Mouse (Mus musculus) C2C12 (cell line): Measurements from ENCODE around the gene Mrpl43. TPM values are rescaled to one million over a fixed set of nuclear protein-coding genes. Genes with fewer than 3 reads are reported as not detected.
A peak's percentile ranks its signal among the peaks of the same experiment; 100 is the strongest.

Experiments
- H3K27me3 ChIP-seq: one replicate; pipeline ENCODE4 v1.6.1; 2011; ENCODE audit not compliant: control insufficient read depth, insufficient read depth, insufficient read length
- H3K36me3 ChIP-seq: one replicate; pipeline ENCODE4 v1.6.1; 2011; ENCODE audit not compliant: control insufficient read depth, insufficient read depth
- H3K4me3 ChIP-seq: one replicate; pipeline ENCODE4 v1.5.1; 2011; ENCODE audit warnings: mild to moderate bottlenecking, control low read depth; ENCODE audit not compliant: poor library complexity, insufficient read depth, severe bottlenecking
- H3K79me2 ChIP-seq: one replicate; pipeline ENCODE4 v1.6.1; 2011; ENCODE audit not compliant: control insufficient read depth, insufficient read depth
- H3K79me3 ChIP-seq: one replicate; pipeline ENCODE4 v1.6.1; 2011; ENCODE audit warnings: low read depth, control low read depth
- H3ac ChIP-seq: one replicate; pipeline ENCODE3; 2011; ENCODE audit warnings: low read depth; ENCODE audit not compliant: control insufficient read depth, insufficient read length
- CEBPB ChIP-seq: IDR thresholded peaks from one replicate; pipeline ENCODE4 v1.6.1; 2011; ENCODE audit warnings: low read depth, mild to moderate bottlenecking, control low read depth, moderate library complexity
- CTCF ChIP-seq: IDR thresholded peaks from one replicate; pipeline ENCODE4 v1.5.1; 2011; ENCODE audit not compliant: control insufficient read depth, insufficient read depth, insufficient read length
- FOSL1 ChIP-seq: IDR thresholded peaks from one replicate; pipeline ENCODE4 v1.8.0; 2011; ENCODE audit warnings: mild to moderate bottlenecking, low read length; ENCODE audit not compliant: poor library complexity, insufficient read depth, severe bottlenecking
- MAX ChIP-seq: IDR thresholded peaks from one replicate; pipeline ENCODE4 v1.6.1; 2011; ENCODE audit warnings: mild to moderate bottlenecking, control low read depth
- MYOD1 ChIP-seq: IDR thresholded peaks from one replicate; pipeline ENCODE4 v1.6.1; 2011; ENCODE audit warnings: low read depth; ENCODE audit not compliant: control insufficient read depth, insufficient read length
- MYOG ChIP-seq: IDR thresholded peaks from one replicate; pipeline ENCODE4 v1.6.1; 2011; ENCODE audit not compliant: control insufficient read depth, insufficient read length; ENCODE audit errors: extremely low read depth
- USF1 ChIP-seq: IDR thresholded peaks from one replicate; pipeline ENCODE4 v1.6.1; 2011; ENCODE audit warnings: low read depth, mild to moderate bottlenecking, control low read depth, moderate library complexity
- polyA plus RNA-seq: library from polyadenylated mRNA; unstranded; fragments of >200 nt; fragmentation: generic; extraction: Trizol; gene quantifications from one replicate; pipeline ENCODE4 v1.2.1, GENCODE M21; 2012; ENCODE audit warnings: missing spikeins

The Mrpl43 gene
- polyA plus RNA-seq, 1 experiment, result 63.0 TPM

- peaks cover 36% of the 10 kb centered on the region for H3K79me2 ChIP-seq
- peaks cover 10% of the 10 kb centered on the region for H3K79me3 ChIP-seq
- peak overlapping the region; percentile 68 for H3K4me3 ChIP-seq
- H3K27me3 ChIP-seq, result no peaks in the 10 kb centered on the region
- H3K36me3 ChIP-seq, result peaks cover 35% of the 10 kb centered on the region
- peak overlapping the region; percentile 75 for H3ac ChIP-seq
- TF ChIP-seq MAX, result no peak
- TF ChIP-seq CEBPB, result peak; percentile 31
- peak; percentile 23 for TF ChIP-seq FOSL1
These were observed 41.8 kb upstream of the Mrpl43 start for GRCm38 (mm10) chr19:45047935-45048643.

DNA sequence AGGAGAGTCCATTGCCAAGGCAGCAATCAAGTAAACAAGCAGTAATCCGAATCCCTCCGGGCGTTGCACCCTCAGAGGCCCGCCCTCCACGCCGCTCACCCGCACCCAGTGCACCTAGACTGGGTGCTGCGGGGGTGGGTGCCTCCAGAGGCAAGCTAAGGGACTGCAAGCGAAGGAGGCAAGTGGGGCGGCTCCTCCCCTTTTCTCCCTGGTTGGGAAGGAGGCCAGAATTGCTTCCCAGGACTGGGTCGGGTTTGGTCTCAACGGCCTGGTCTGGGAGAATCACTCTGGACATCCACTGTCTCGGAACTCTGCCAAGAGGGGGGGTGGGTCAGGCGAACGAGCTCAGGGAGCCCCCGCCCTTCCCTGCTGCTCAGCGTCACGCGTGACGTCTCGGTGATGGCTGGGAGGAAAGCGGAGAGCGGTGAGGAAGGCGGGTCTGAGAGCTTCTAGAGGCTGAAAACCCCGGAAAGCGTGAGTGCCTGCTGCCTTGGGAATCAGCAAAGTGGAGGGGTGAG is 41.2 kb upstream of the Mrpl43 start, which contains the start of gene Sfxn3:
TSS of gene Sfxn3 (plus strand) at position 87 of the 518 bp plus-strand sequence.
- TF ChIP-seq MAX (peak; percentile 13), CTCF (peak; percentile 38), CEBPB (peak; percentile 84), MYOD1 (no peak)
- Histone ChIP-seq H3K79me2 (peaks cover 36% of the 10 kb centered on the region), H3K27me3 (no peaks in the 10 kb centered on the region), H3K36me3 (peaks cover 29% of the 10 kb centered on the region), H3ac (peak within 1 kb of the TSS; percentile 75), H3K79me3 (peaks cover 10% of the 10 kb centered on the region), H3K4me3 (peak within 1 kb of the TSS; percentile 68)

GRCm38 (mm10) chr19:45046523-45047321 is 40.5 kb upstream of the Mrpl43 start:
- no peaks in the 10 kb centered on the region for H3K27me3 ChIP-seq
- peak overlapping the region; percentile 68 for H3K4me3 ChIP-seq
- H3K79me3 ChIP-seq, result peaks cover 10% of the 10 kb centered on the region
- H3K36me3 ChIP-seq, result peaks cover 26% of the 10 kb centered on the region
- H3K79me2 ChIP-seq, result peaks cover 36% of the 10 kb centered on the region
- peak overlapping the region; percentile 73 for H3ac ChIP-seq
- TF ChIP-seq MYOD1 (no peak), MAX (no peak), CTCF (no peak), CEBPB (no peak), USF1 (no peak), MYOG (no peak), FOSL1 (no peak)

DNA sequence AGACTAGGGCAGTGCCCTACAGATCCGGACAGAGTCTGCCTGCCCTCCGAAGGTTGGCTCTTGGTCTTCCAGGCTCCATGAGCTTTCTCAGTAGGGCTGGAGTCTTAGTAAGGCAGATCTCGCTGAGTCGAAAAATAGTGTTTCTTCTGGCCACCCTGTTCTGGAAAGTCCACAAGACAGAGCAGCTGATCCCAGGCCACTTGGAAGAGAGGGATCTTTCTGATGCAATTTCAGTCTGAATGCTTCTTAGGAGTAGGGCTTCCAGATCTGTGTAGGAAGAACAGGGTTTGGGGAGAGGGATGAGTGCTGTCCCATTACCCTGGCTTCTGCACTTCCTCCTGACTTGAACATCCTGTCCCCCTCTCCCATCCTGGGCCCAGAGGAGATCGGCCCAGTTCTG is 39.4 kb upstream of the Mrpl43 start, which contains the start of gene Pdzd7:
TSS of gene Pdzd7 (minus strand) at position 67 of the 400 bp plus-strand sequence.
- Histone ChIP-seq H3K79me2 (peaks cover 25% of the 10 kb centered on the region), H3K79me3 (peaks cover 10% of the 10 kb centered on the region), H3ac (no peak within 1 kb of the TSS), H3K4me3 (peak within 1 kb of the TSS; percentile 68), H3K36me3 (peaks cover 15% of the 10 kb centered on the region), H3K27me3 (no peaks in the 10 kb centered on the region)
- TF ChIP-seq MYOG (no peak), MAX (no peak), FOSL1 (no peak), USF1 (no peak), CEBPB (no peak), CTCF (no peak), MYOD1 (no peak)

DNA sequence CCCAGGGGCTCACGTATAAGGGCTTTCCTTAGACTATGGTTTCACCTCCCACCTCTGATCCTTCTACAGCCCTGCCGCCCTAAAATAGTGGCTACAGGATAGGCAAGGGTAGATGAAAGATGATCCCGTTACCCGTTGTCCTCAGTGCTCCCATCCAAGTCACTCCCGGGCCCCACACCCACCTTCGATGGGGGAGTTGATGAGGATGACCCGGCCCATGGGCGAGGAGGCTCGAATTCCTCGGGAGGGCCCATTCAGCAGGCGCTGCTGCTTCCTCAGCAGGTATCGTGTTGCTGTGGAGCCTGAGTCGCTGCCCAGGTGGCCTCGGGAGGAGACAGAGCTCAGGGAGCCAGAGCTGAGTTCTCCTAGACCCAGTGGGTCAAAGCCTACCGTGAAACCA is 39.0 kb upstream of the Mrpl43 start:
- peaks cover 3% of the 10 kb centered on the region for H3K27me3 ChIP-seq

More for the DNA sequence above, 39.0 kb upstream of the Mrpl43 start:
- H3K36me3 ChIP-seq, result peaks cover 13% of the 10 kb centered on the region
- H3ac ChIP-seq, result no peak overlapping the region
- TF ChIP-seq CEBPB, result no peak
- no peak for TF ChIP-seq MYOG
- no peak for TF ChIP-seq MAX
- TF ChIP-seq CTCF, result no peak
- TF ChIP-seq FOSL1, result no peak
- no peak for TF ChIP-seq USF1
- TF ChIP-seq MYOD1, result no peak
- peaks cover 22% of the 10 kb centered on the region for H3K79me2 ChIP-seq
- no peak overlapping the region for H3K4me3 ChIP-seq
- H3K79me3 ChIP-seq, result peaks cover 10% of the 10 kb centered on the region
